20 mouse cellular contexts compared by ENCODE assay signal in the genomic region with DNA sequence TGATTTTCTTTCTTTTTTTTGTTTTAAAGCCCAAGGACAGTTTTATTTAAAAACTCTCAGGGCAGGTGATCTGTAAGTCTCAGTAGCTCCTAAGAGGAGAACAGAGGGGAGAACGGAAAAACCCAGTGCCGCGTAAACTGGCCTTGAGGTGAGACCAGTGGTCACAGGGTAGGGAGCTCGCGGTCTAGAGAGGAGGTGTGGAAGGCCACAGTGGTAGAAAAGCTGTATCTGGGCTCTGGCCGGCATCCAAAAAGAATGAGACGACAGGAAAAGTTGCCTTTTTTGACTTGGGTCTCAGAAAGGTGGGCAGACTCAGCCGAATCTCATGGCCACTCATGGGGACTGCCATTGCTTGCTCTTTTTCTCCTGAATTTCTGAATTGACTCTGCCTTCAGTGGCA. TPM values are rescaled to one million over a fixed set of nuclear protein-coding genes. Genes with fewer than 3 reads are reported as not detected.
"Had no signal": no experiment of that assay in that cellular context is flagged by ENCODE, and none has a peak within 500 bp of the region (broad histone marks: within the 10 kb centered on the region; RNA-seq: fewer than 3 reads in every experiment).

No protein-coding gene starts in this region.

- DNase-seq: right cerebral cortex, postnatal 25 days; spleen, adult 18-20 months had no signal

- H3K9ac ChIP-seq: limb, embryonic 12.5 days; limb, embryonic 15.5 days; liver, embryonic 14.5 days; liver, postnatal 0 days; lung, embryonic 14.5 days; midbrain, embryonic 13.5 days; neural tube, embryonic 13.5 days; stomach, embryonic 15.5 days had no signal

- H3K4me2 ChIP-seq: limb, embryonic 12.5 days; limb, embryonic 15.5 days; liver, embryonic 11.5 days; lung, embryonic 14.5 days; midbrain, embryonic 13.5 days; neural tube, embryonic 13.5 days; stomach, embryonic 15.5 days had no signal

- H3K27me3 ChIP-seq: limb, embryonic 12.5 days; limb, embryonic 15.5 days; megakaryocyte, embryonic 14.5 days; midbrain, embryonic 13.5 days; neural tube, embryonic 13.5 days; stomach, embryonic 15.5 days had no signal

- H3K9me3 ChIP-seq: limb, embryonic 12.5 days; limb, embryonic 15.5 days; megakaryocyte, embryonic 14.5 days; midbrain, embryonic 10.5 days; midbrain, embryonic 13.5 days; neural tube, embryonic 13.5 days; stomach, embryonic 15.5 days had no signal

- H3K4me3 ChIP-seq: layer of hippocampus, adult 2 months; limb, embryonic 12.5 days; limb, embryonic 15.5 days; megakaryocyte, embryonic 14.5 days; midbrain, embryonic 10.5 days; midbrain, embryonic 13.5 days; myocyte; neural tube, embryonic 13.5 days; stomach, embryonic 15.5 days had no signal

- ATAC-seq: liver, postnatal 0 days; lung, postnatal 0 days; midbrain, embryonic 13.5 days; midbrain, embryonic 16.5 days had no signal

- H3K4me1 ChIP-seq: limb, embryonic 12.5 days; limb, embryonic 15.5 days; midbrain, embryonic 10.5 days; neural tube, embryonic 13.5 days; stomach, embryonic 15.5 days had no signal

- H3K27ac ChIP-seq: kidney, postnatal 0 days; layer of hippocampus, adult 2 months; limb, embryonic 12.5 days; limb, embryonic 15.5 days; liver, embryonic 14.5 days; midbrain, embryonic 10.5 days; midbrain, embryonic 13.5 days; neural tube, embryonic 13.5 days; stomach, embryonic 15.5 days had no signal

RNA-seq across cellular contexts. Expression of gene Car14, which starts 33.7 kb away (rescaled TPM):
- total RNA-seq: monocyte, adult 5-6 weeks; neutrophil, adult 5-6 weeks had no signal
